Mouse (Mus musculus): ENCODE results near the gene Cst7.

- no peak for TF ChIP-seq ZC3H11A (IDR thresholded peaks at IDR 0.05; ENCODE audit: borderline replicate concordance, low read depth, low read length)
- TF ChIP-seq MAFK (IDR thresholded peaks at IDR 0.05; ENCODE audit: insufficient read depth, low read depth, low read length) = no peak
- no peak for TF ChIP-seq CHD2 (IDR thresholded peaks at IDR 0.05; ENCODE audit: low read depth, low read length)
Observed at GRCm38 (mm10) chr2:150595411-150596190, 25.4 kb downstream of the Cst7 start.

All from ES-E14 (cell line).